Mouse (Mus musculus): ENCODE measurements around the gene Tmem211. TPM values are rescaled to one million over a fixed set of nuclear protein-coding genes. Genes with fewer than 3 reads are reported as not detected.

Gene Tmem211
- polyA plus RNA-seq, 2 experiments: not detected

- no peak overlapping the region for H3K9ac ChIP-seq (replicated peaks)
- H3K9me3 ChIP-seq (ENCODE audit: control insufficient read depth, low read length): no peaks in the 10 kb centered on the region
- ATAC-seq (ENCODE audit: insufficient read depth) (no peak), DNase-seq (ENCODE audit: low read depth in 3 of 3, low spot score in 3 of 3) (no peak)
- no peak overlapping the region for H3K4me2 ChIP-seq (ENCODE audit: low read depth)
- H3K27ac ChIP-seq: no peak overlapping the region
- TF ChIP-seq EP300 (IDR thresholded peaks at IDR 0.05; ENCODE audit: low read depth) (no peak), CTCF (IDR thresholded peaks at IDR 0.05; ENCODE audit: low read depth) (no peak)
- no peaks in the 10 kb centered on the region for H3K4me1 ChIP-seq (replicated peaks; ENCODE audit: control insufficient read depth in 2 of 2, insufficient read depth in 2 of 2, low read length in 1 of 2)
- no peaks in the 10 kb centered on the region for H3K36me3 ChIP-seq (replicated peaks; ENCODE audit: control insufficient read depth, insufficient read depth, low read depth)
- no peaks in the 10 kb centered on the region for H3K27me3 ChIP-seq (ENCODE audit: control insufficient read depth, insufficient read depth, low read length)
- H3K4me3 ChIP-seq (ENCODE audit: insufficient read depth in 1 of 2, low read depth in 2 of 2, low read length in 2 of 2): no peak overlapping the region
Measured at GRCm38 (mm10) chr5:113268246-113268645, 41.5 kb downstream of the Tmem211 start.

- Histone ChIP-seq H3K27me3 (ENCODE audit: control insufficient read depth, insufficient read depth, low read length) (no peaks in the 10 kb centered on the region), H3K27ac (no peak overlapping the region), H3K9ac (replicated peaks) (no peak overlapping the region), H3K4me3 (ENCODE audit: insufficient read depth in 1 of 2, low read depth in 2 of 2, low read length in 2 of 2) (no peak overlapping the region), H3K4me2 (ENCODE audit: low read depth) (no peak overlapping the region), H3K4me1 (replicated peaks; ENCODE audit: control insufficient read depth in 2 of 2, insufficient read depth in 2 of 2, low read length in 1 of 2) (no peaks in the 10 kb centered on the region), H3K9me3 (ENCODE audit: control insufficient read depth, low read length) (no peaks in the 10 kb centered on the region), H3K36me3 (replicated peaks; ENCODE audit: control insufficient read depth, insufficient read depth, low read depth) (no peaks in the 10 kb centered on the region)
- peak; percentile 52 for TF ChIP-seq CTCF (IDR thresholded peaks at IDR 0.05; ENCODE audit: low read depth)
- TF ChIP-seq EP300 (IDR thresholded peaks at IDR 0.05; ENCODE audit: low read depth): no peak
- DNase-seq (ENCODE audit: low read depth in 3 of 3, low spot score in 3 of 3): no peak
- ATAC-seq (ENCODE audit: insufficient read depth): no peak
- WGBS (ENCODE audit: insufficient replicate concordance): 51% methylated on average over 3 of the region's 3 CpGs
Measured at GRCm38 (mm10) chr5:113270043-113270442, 43.3 kb downstream of the Tmem211 start.

- no peak for DNase-seq (ENCODE audit: low read depth in 3 of 3, low spot score in 3 of 3)
Measured at GRCm38 (mm10) chr5:113271207-113271811, 44.6 kb downstream of the Tmem211 start.

GRCm38 (mm10) chr5:113275839-113276238, 49.1 kb downstream of the Tmem211 start:
- ATAC-seq (ENCODE audit: insufficient read depth): no peak
- Histone ChIP-seq H3K36me3 (replicated peaks; ENCODE audit: control insufficient read depth, insufficient read depth, low read depth) (no peaks in the 10 kb centered on the region), H3K9ac (replicated peaks) (no peak overlapping the region), H3K4me3 (ENCODE audit: insufficient read depth in 1 of 2, low read depth in 2 of 2, low read length in 2 of 2) (no peak overlapping the region), H3K4me1 (replicated peaks; ENCODE audit: control insufficient read depth in 2 of 2, insufficient read depth in 2 of 2, low read length in 1 of 2) (no peaks in the 10 kb centered on the region), H3K27ac (no peak overlapping the region), H3K9me3 (ENCODE audit: control insufficient read depth, low read length) (no peaks in the 10 kb centered on the region), H3K4me2 (ENCODE audit: low read depth) (no peak overlapping the region), H3K27me3 (ENCODE audit: control insufficient read depth, insufficient read depth, low read length) (no peaks in the 10 kb centered on the region)
- no peak for DNase-seq (ENCODE audit: low read depth in 3 of 3, low spot score in 3 of 3)
- no peak for TF ChIP-seq CTCF (IDR thresholded peaks at IDR 0.05; ENCODE audit: low read depth)
- TF ChIP-seq EP300 (IDR thresholded peaks at IDR 0.05; ENCODE audit: low read depth): no peak
- 67% methylated on average over 10 of the region's 10 CpGs for WGBS (ENCODE audit: insufficient replicate concordance)

More at GRCm38 (mm10) chr5:113271207-113271811, 44.6 kb downstream of the Tmem211 start:
- Histone ChIP-seq H3K27me3 (ENCODE audit: control insufficient read depth, insufficient read depth, low read length) (no peaks in the 10 kb centered on the region), H3K4me3 (ENCODE audit: insufficient read depth in 1 of 2, low read depth in 2 of 2, low read length in 2 of 2) (no peak overlapping the region), H3K4me1 (replicated peaks; ENCODE audit: control insufficient read depth in 2 of 2, insufficient read depth in 2 of 2, low read length in 1 of 2) (no peaks in the 10 kb centered on the region), H3K9me3 (ENCODE audit: control insufficient read depth, low read length) (no peaks in the 10 kb centered on the region), H3K36me3 (replicated peaks; ENCODE audit: control insufficient read depth, insufficient read depth, low read depth) (no peaks in the 10 kb centered on the region), H3K27ac (no peak overlapping the region), H3K9ac (replicated peaks) (no peak overlapping the region), H3K4me2 (ENCODE audit: low read depth) (no peak overlapping the region)
- ATAC-seq (ENCODE audit: insufficient read depth): no peak
- TF ChIP-seq EP300 (IDR thresholded peaks at IDR 0.05; ENCODE audit: low read depth) (no peak), CTCF (IDR thresholded peaks at IDR 0.05; ENCODE audit: low read depth) (no peak)
- 54% methylated on average over 11 of the region's 11 CpGs for WGBS (ENCODE audit: insufficient replicate concordance)

GRCm38 (mm10) chr5:113280138-113280856, 53.6 kb downstream of the Tmem211 start:
- no peaks in the 10 kb centered on the region; the same call in 1 of the 2 replicates for H3K27me3 ChIP-seq (ENCODE audit: control insufficient read depth, insufficient read depth, low read length)
- TF ChIP-seq EP300 (IDR thresholded peaks at IDR 0.05; ENCODE audit: low read depth) (no peak), CTCF (IDR thresholded peaks at IDR 0.05; ENCODE audit: low read depth) (no peak)
- H3K4me1 ChIP-seq (replicated peaks; ENCODE audit: control insufficient read depth in 2 of 2, insufficient read depth in 2 of 2, low read length in 1 of 2): no peaks in the 10 kb centered on the region
- H3K27ac ChIP-seq: no peak overlapping the region
- H3K4me3 ChIP-seq (ENCODE audit: insufficient read depth in 1 of 2, low read depth in 2 of 2, low read length in 2 of 2): peak overlapping the region; percentile 3 to 17; a peak in 2 of 4 replicates
- H3K4me2 ChIP-seq (ENCODE audit: low read depth): peak overlapping the region; percentile 18; the same call in 1 of the 2 replicates
- H3K9ac ChIP-seq (replicated peaks): no peak overlapping the region
- peak in 1 of 3 experiments; percentile 13 for DNase-seq (ENCODE audit: low read depth in 3 of 3, low spot score in 3 of 3)
- H3K9me3 ChIP-seq (ENCODE audit: control insufficient read depth, low read length): no peaks in the 10 kb centered on the region
- WGBS (ENCODE audit: insufficient replicate concordance): 25% methylated on average over 15 of the region's 15 CpGs
- ATAC-seq (ENCODE audit: insufficient read depth): peak; percentile 65
- H3K36me3 ChIP-seq (replicated peaks; ENCODE audit: control insufficient read depth, insufficient read depth, low read depth): no peaks in the 10 kb centered on the region
